Mouse (Mus musculus): ENCODE data around the gene Slc11a1. TPM values are rescaled to one million over a fixed set of nuclear protein-coding genes. Genes with fewer than 3 reads are reported as not detected.
"Not testable (repeated sequence)": the region's sequence is repeated elsewhere in the genome, so short reads cannot be mapped to it uniquely, and the experiment has no call there.

Gene Slc11a1
- polyA plus RNA-seq, 1 experiment from 2014 or later = 2.2 TPM

DNA sequence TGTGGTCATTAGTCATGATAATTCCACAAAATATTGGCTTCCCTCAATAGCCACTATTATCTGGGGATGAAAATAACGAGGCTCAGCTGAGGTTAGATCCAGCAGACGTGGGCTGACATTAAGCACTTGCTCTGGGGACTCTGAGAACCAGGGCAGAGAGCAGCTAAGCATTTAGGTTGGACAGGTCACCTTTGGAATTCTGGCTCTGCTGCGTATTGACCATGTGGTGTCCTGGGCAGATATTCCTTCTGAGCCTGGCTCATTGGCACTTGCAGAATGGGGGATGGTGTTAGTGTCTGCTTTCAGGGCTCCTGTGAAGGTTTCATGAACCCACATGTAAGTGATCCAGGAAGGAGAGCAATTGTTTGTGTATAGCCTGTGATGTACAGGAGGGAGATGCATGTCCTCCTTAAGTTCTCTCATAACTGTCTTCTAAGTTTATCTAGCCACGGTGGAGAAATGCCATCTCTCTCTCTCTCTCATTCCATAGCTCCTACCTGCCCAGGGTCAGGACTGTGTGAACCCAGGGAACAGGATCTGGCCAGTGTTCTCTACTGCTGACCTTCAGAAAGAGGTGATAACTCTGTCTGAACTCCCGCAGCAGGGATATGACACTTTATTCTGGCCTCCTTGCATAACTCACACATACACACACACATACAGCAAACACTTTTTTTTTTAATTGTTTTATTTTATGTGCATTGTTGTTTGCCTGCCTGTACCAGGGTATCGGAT is 39.4 kb upstream of the Slc11a1 start:
- Histone ChIP-seq H3K36me3 (ENCODE audit: control insufficient read depth, insufficient read depth, low read length) (no peaks in the 10 kb centered on the region), H3K27ac (ENCODE audit: low read depth, low read length) (no peak overlapping the region), H3K4me2 (ENCODE audit: low read depth, low read length) (no peak overlapping the region), H3K9me3 (ENCODE audit: control insufficient read depth, low read length) (no peaks in the 10 kb centered on the region), H3K4me1 (ENCODE audit: control insufficient read depth, insufficient read depth, low read length) (peaks cover 8% of the 10 kb centered on the region; the same call in 1 of the 2 replicates), H3K4me3 (ENCODE audit: low read depth, low read length) (no peak overlapping the region), H3K27me3 (ENCODE audit: control insufficient read depth, insufficient read depth, low read length) (no peaks in the 10 kb centered on the region), H3K9ac (replicated peaks; ENCODE audit: low read depth, low read length) (no peak overlapping the region)
- 84% methylated on average over 6 of the region's 6 CpGs for WGBS
- no peak for ATAC-seq (ENCODE audit: low read depth)

DNA sequence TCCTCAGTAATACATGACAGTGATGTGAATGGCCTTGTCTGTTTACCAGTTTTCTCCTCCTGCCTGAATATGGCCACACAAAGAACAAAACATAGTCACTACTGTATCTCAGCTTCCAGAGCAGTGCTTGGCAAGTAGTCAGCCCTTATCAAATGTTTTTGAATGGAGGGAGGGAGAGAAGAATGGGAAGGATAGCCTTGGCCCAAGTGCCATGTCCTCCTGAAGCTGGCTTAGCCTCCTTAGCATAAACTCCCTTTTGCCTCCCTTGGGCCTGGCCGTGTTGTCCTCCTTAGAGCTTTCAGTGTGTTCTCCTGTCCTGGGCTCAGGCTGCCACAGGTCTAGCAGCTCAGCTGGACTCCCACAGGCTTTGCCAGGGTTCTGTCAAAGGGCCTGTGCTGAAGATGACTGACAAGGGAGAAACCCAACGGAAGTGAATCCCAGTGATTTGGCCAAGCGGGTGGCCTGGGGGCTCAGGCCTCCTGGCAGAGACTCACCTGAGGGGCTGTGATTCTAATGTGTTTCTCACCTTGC is 37.7 kb upstream of the Slc11a1 start:
- no peak overlapping the region for H3K27ac ChIP-seq (ENCODE audit: low read depth, low read length)
- no peak overlapping the region for H3K4me2 ChIP-seq (ENCODE audit: low read depth, low read length)
- WGBS = 83% methylated on average over 3 of the region's 3 CpGs
- no peaks in the 10 kb centered on the region for H3K27me3 ChIP-seq (ENCODE audit: control insufficient read depth, insufficient read depth, low read length)
- no peak overlapping the region for H3K4me3 ChIP-seq (ENCODE audit: low read depth, low read length)
- H3K36me3 ChIP-seq (ENCODE audit: control insufficient read depth, insufficient read depth, low read length) = no peaks in the 10 kb centered on the region
- H3K4me1 ChIP-seq (ENCODE audit: control insufficient read depth, insufficient read depth, low read length) = peaks cover 8% of the 10 kb centered on the region; the same call in 1 of the 2 replicates
- no peak overlapping the region for H3K9ac ChIP-seq (replicated peaks; ENCODE audit: low read depth, low read length)
- no peak for ATAC-seq (ENCODE audit: low read depth)
- H3K9me3 ChIP-seq (ENCODE audit: control insufficient read depth, low read length) = no peaks in the 10 kb centered on the region

- Histone ChIP-seq H3K9me3 (ENCODE audit: control insufficient read depth, low read length) (no peaks in the 10 kb centered on the region), H3K9ac (replicated peaks; ENCODE audit: low read depth, low read length) (no peak overlapping the region), H3K4me1 (ENCODE audit: control insufficient read depth, insufficient read depth, low read length) (peaks cover 6% of the 10 kb centered on the region; the same call in 1 of the 2 replicates), H3K27me3 (ENCODE audit: control insufficient read depth, insufficient read depth, low read length) (no peaks in the 10 kb centered on the region), H3K27ac (ENCODE audit: low read depth, low read length) (no peak overlapping the region), H3K4me3 (ENCODE audit: low read depth, low read length) (no peak overlapping the region), H3K4me2 (ENCODE audit: low read depth, low read length) (no peak overlapping the region), H3K36me3 (ENCODE audit: control insufficient read depth, insufficient read depth, low read length) (no peaks in the 10 kb centered on the region)
- no peak for ATAC-seq (ENCODE audit: low read depth)
- 91% methylated on average over 5 of the region's 5 CpGs for WGBS
Observed at GRCm38 (mm10) chr1:74338013-74338412, 37.0 kb upstream of the Slc11a1 start.

- 70% methylated on average over 4 of the region's 4 CpGs for WGBS
Observed at GRCm38 (mm10) chr1:74338626-74339025, 36.4 kb upstream of the Slc11a1 start.

GRCm38 (mm10) chr1:74339917-74340316 is 35.1 kb upstream of the Slc11a1 start:
- Histone ChIP-seq H3K27me3 (ENCODE audit: control insufficient read depth, insufficient read depth, low read length) (no peaks in the 10 kb centered on the region), H3K9ac (replicated peaks; ENCODE audit: low read depth, low read length) (no peak overlapping the region), H3K9me3 (ENCODE audit: control insufficient read depth, low read length) (no peaks in the 10 kb centered on the region), H3K27ac (ENCODE audit: low read depth, low read length) (no peak overlapping the region), H3K36me3 (ENCODE audit: control insufficient read depth, insufficient read depth, low read length) (no peaks in the 10 kb centered on the region), H3K4me2 (ENCODE audit: low read depth, low read length) (no peak overlapping the region), H3K4me1 (ENCODE audit: control insufficient read depth, insufficient read depth, low read length) (no peaks in the 10 kb centered on the region), H3K4me3 (ENCODE audit: low read depth, low read length) (no peak overlapping the region)
- ATAC-seq (ENCODE audit: low read depth) = no peak
- WGBS = 95% methylated on average over 9 of the region's 9 CpGs

More at GRCm38 (mm10) chr1:74338626-74339025, 36.4 kb upstream of the Slc11a1 start:
- ATAC-seq (ENCODE audit: low read depth) = no peak
- Histone ChIP-seq H3K9ac (replicated peaks; ENCODE audit: low read depth, low read length) (no peak overlapping the region), H3K27me3 (ENCODE audit: control insufficient read depth, insufficient read depth, low read length) (no peaks in the 10 kb centered on the region), H3K4me1 (ENCODE audit: control insufficient read depth, insufficient read depth, low read length) (peaks cover under 1% of the 10 kb centered on the region; the same call in 1 of the 2 replicates), H3K27ac (ENCODE audit: low read depth, low read length) (no peak overlapping the region), H3K4me3 (ENCODE audit: low read depth, low read length) (no peak overlapping the region), H3K9me3 (ENCODE audit: control insufficient read depth, low read length) (no peaks in the 10 kb centered on the region), H3K36me3 (ENCODE audit: control insufficient read depth, insufficient read depth, low read length) (no peaks in the 10 kb centered on the region), H3K4me2 (ENCODE audit: low read depth, low read length) (no peak overlapping the region)

GRCm38 (mm10) chr1:74340361-74340764 is 34.6 kb upstream of the Slc11a1 start:
- Histone ChIP-seq H3K27ac (ENCODE audit: low read depth, low read length) (no peak overlapping the region), H3K9ac (replicated peaks; ENCODE audit: low read depth, low read length) (no peak overlapping the region), H3K9me3 (ENCODE audit: control insufficient read depth, low read length) (no peaks in the 10 kb centered on the region), H3K4me1 (ENCODE audit: control insufficient read depth, insufficient read depth, low read length) (no peaks in the 10 kb centered on the region), H3K4me3 (ENCODE audit: low read depth, low read length) (no peak overlapping the region), H3K4me2 (ENCODE audit: low read depth, low read length) (no peak overlapping the region), H3K27me3 (ENCODE audit: control insufficient read depth, insufficient read depth, low read length) (no peaks in the 10 kb centered on the region), H3K36me3 (ENCODE audit: control insufficient read depth, insufficient read depth, low read length) (no peaks in the 10 kb centered on the region)
- 78% methylated on average over 6 of the region's 6 CpGs for WGBS
- no peak for ATAC-seq (ENCODE audit: low read depth)

GRCm38 (mm10) chr1:74340992-74341391 is 34.0 kb upstream of the Slc11a1 start:
- H3K27ac ChIP-seq (ENCODE audit: low read depth, low read length); H3K4me3 ChIP-seq (ENCODE audit: low read depth, low read length); H3K36me3 ChIP-seq (ENCODE audit: control insufficient read depth, insufficient read depth, low read length); H3K9me3 ChIP-seq (ENCODE audit: control insufficient read depth, low read length); H3K9ac ChIP-seq (replicated peaks; ENCODE audit: low read depth, low read length); H3K27me3 ChIP-seq (ENCODE audit: control insufficient read depth, insufficient read depth, low read length); ATAC-seq (ENCODE audit: low read depth); H3K4me1 ChIP-seq (ENCODE audit: control insufficient read depth, insufficient read depth, low read length); H3K4me2 ChIP-seq (ENCODE audit: low read depth, low read length): not testable (repeated sequence)
- 97% methylated on average over 4 of the region's 4 CpGs for WGBS

DNA sequence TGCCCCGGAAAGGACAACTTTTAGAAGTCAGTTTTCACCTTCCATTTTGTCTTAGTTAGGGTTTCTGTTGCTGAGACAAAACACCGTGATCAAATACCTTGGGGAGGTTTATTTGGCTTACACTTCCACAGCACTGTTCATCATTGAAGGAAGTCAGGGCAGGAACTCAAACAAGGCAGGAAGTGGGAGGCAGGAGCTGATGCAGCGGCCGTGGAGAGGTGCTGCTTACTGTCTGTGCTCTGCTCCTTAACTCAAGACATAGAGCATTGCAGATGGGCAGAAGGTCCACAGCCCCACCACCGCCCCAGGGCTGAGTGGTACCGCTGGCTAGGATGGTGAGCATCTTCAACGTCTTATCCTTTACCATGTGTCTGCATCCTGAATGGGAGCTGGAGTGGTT is 33.1 kb upstream of the Slc11a1 start:
- no peaks in the 10 kb centered on the region for H3K27me3 ChIP-seq (ENCODE audit: control insufficient read depth, insufficient read depth, low read length)
- H3K4me3 ChIP-seq (ENCODE audit: low read depth, low read length) = no peak overlapping the region
- H3K36me3 ChIP-seq (ENCODE audit: control insufficient read depth, insufficient read depth, low read length) = no peaks in the 10 kb centered on the region
- H3K4me1 ChIP-seq (ENCODE audit: control insufficient read depth, insufficient read depth, low read length) = no peaks in the 10 kb centered on the region
- 93% methylated on average over 7 of the region's 7 CpGs for WGBS
- no peak overlapping the region for H3K4me2 ChIP-seq (ENCODE audit: low read depth, low read length)
- H3K9me3 ChIP-seq (ENCODE audit: control insufficient read depth, low read length) = no peaks in the 10 kb centered on the region
- no peak overlapping the region for H3K9ac ChIP-seq (replicated peaks; ENCODE audit: low read depth, low read length)
- H3K27ac ChIP-seq (ENCODE audit: low read depth, low read length) = no peak overlapping the region
- ATAC-seq (ENCODE audit: low read depth) = no peak

GRCm38 (mm10) chr1:74342308-74342707 is 32.7 kb upstream of the Slc11a1 start:
- H3K27me3 ChIP-seq (ENCODE audit: control insufficient read depth, insufficient read depth, low read length) = no peaks in the 10 kb centered on the region
- no peaks in the 10 kb centered on the region for H3K4me1 ChIP-seq (ENCODE audit: control insufficient read depth, insufficient read depth, low read length)
- H3K9me3 ChIP-seq (ENCODE audit: control insufficient read depth, low read length) = no peaks in the 10 kb centered on the region
- H3K4me2 ChIP-seq (ENCODE audit: low read depth, low read length) = no peak overlapping the region
- H3K9ac ChIP-seq (replicated peaks; ENCODE audit: low read depth, low read length) = no peak overlapping the region
- H3K27ac ChIP-seq (ENCODE audit: low read depth, low read length) = no peak overlapping the region
- ATAC-seq (ENCODE audit: low read depth) = no peak
- no peak overlapping the region for H3K4me3 ChIP-seq (ENCODE audit: low read depth, low read length)
- WGBS = 100% methylated on average over 1 of the region's 1 CpGs
- H3K36me3 ChIP-seq (ENCODE audit: control insufficient read depth, insufficient read depth, low read length) = no peaks in the 10 kb centered on the region
